Mouse (Mus musculus) cortical plate, adult 2 months (tissue): ENCODE results near the gene Fosb.

Experiments used
- CTCF ChIP-seq: fragments of 200-500 bp; IDR thresholded peaks from 2 replicates; pipeline ENCODE4 v1.5.1; 2011; ENCODE audit warnings: mild to moderate bottlenecking, control low read depth, low read length; ENCODE audit not compliant: insufficient read depth; ENCODE audit errors: extremely low read depth
- POLR2A ChIP-seq: fragments of 200-500 bp; IDR thresholded peaks from 2 replicates; pipeline ENCODE4 v1.6.1; 2011; ENCODE audit warnings: mild to moderate bottlenecking, low read length, control low read depth; ENCODE audit not compliant: insufficient read depth; ENCODE audit errors: extremely low read depth

- TF ChIP-seq CTCF (no peak), POLR2A (no peak)
Observed at GRCm38 (mm10) chr7:19306819-19307738, 2.8 kb downstream of the Fosb start.
